Mouse (Mus musculus) liver, adult 2 months (tissue): ENCODE results near the gene Gjd3.

ENCODE experiments used
- CTCF ChIP-seq: fragments of 200-500 bp; IDR thresholded peaks from 2 replicates; pipeline ENCODE4 v1.5.1; 2011; ENCODE audit warnings: low read depth, low read length, control low read depth
- POLR2A ChIP-seq: fragments of 200-500 bp; IDR thresholded peaks from 2 replicates; pipeline ENCODE4 v1.6.1; 2011; ENCODE audit warnings: low read length, control low read depth; ENCODE audit not compliant: insufficient read depth; ENCODE audit errors: extremely low read depth

- TF ChIP-seq CTCF (peak; percentile 83), POLR2A (no peak)
These were observed 7.7 kb downstream of the Gjd3 start for GRCm38 (mm10) chr11:98974871-98975719.
